Mouse (Mus musculus) naive thymus-derived CD4-positive, alpha-beta T cell, adult 5 months (primary cell): ENCODE results near the gene Bcl3. TPM values are rescaled to one million over a fixed set of nuclear protein-coding genes. Genes with fewer than 3 reads are reported as not detected.

Experiments
- polyA plus RNA-seq: library from polyadenylated mRNA; unstranded; fragments of 100-300 nt; shearing (Covaris generic); gene quantifications from one replicate; pipeline ENCODE4 v1.2.1, GENCODE M21; 2017

The Bcl3 gene
- polyA plus RNA-seq, result 67.2 TPM

GRCm38 (mm10) chr7:19822604-19823058 is at the start of gene Bcl3:
Bcl3 (minus strand) TSS chr7:19822770.

GRCm38 (mm10) chr7:19861199-19861598 is 38.6 kb upstream of the Bcl3 start, which contains the start of gene Ceacam16:
Ceacam16 (minus strand) TSS chr7:19861299.

GRCm38 (mm10) chr7:19851858-19852570 is 29.4 kb upstream of the Bcl3 start, which contains the start of gene Gm19345:
Gm19345 (plus strand) TSS chr7:19852003.

GRCm38 (mm10) chr7:19796697-19797588 is 25.6 kb downstream of the Bcl3 start, which contains the start of gene Cblc:
Cblc (minus strand) TSS chr7:19796809.

GRCm38 (mm10) chr7:19770984-19771391 is 51.6 kb downstream of the Bcl3 start, which contains the start of gene Bcam:
Bcam (minus strand) TSS chr7:19771016.

Other genes starting within 250 kb of the Bcl3 start
- not detected for gene Zfp296, start 245.5 kb downstream of the Bcl3 start, polyA plus RNA-seq
- 80.0 TPM for gene Gemin7, start 245.2 kb downstream of the Bcl3 start, polyA plus RNA-seq
- gene Clasrp, start 218.3 kb downstream of the Bcl3 start, polyA plus RNA-seq, result 71.6 TPM
- 102 TPM for gene Relb, start 193.3 kb downstream of the Bcl3 start, polyA plus RNA-seq
- gene Clptm1, start 157.7 kb downstream of the Bcl3 start, polyA plus RNA-seq, result 129 TPM
- not detected for gene Apoc2, start 144.8 kb downstream of the Bcl3 start, polyA plus RNA-seq
- gene Gm44805, start 141.3 kb downstream of the Bcl3 start, polyA plus RNA-seq, result not detected
- gene Apoc4, start 141.3 kb downstream of the Bcl3 start, polyA plus RNA-seq, result not detected
- not detected for gene Apoc1, start 130.1 kb downstream of the Bcl3 start, polyA plus RNA-seq
- 6.1 TPM for gene Apoe, start 123.6 kb downstream of the Bcl3 start, polyA plus RNA-seq
- gene Tomm40, start 107.3 kb downstream of the Bcl3 start, polyA plus RNA-seq, result 78.5 TPM
- not detected for gene Nectin2, start 72.3 kb downstream of the Bcl3 start, polyA plus RNA-seq
- 0.42 TPM for gene Bcam, start 51.8 kb downstream of the Bcl3 start, polyA plus RNA-seq
- not detected for gene Cblc, start 26.0 kb downstream of the Bcl3 start, polyA plus RNA-seq
- not detected for gene Gm19345, start 29.2 kb upstream of the Bcl3 start, polyA plus RNA-seq
- gene Ceacam16, start 38.5 kb upstream of the Bcl3 start, polyA plus RNA-seq, result 0.31 TPM
- gene Ceacam19, start 65.2 kb upstream of the Bcl3 start, polyA plus RNA-seq, result not detected
- 77.9 TPM for gene Pvr, start 98.4 kb upstream of the Bcl3 start, polyA plus RNA-seq
- gene Igsf23, start 128.0 kb upstream of the Bcl3 start, polyA plus RNA-seq, result 29.4 TPM
- not detected for gene Ceacam20, start 142.6 kb upstream of the Bcl3 start, polyA plus RNA-seq
- not detected for gene Nlrp9b, start 168.7 kb upstream of the Bcl3 start, polyA plus RNA-seq